Mouse (Mus musculus) heart, embryonic 14.5 days (tissue): ENCODE data around the gene Pxt1. TPM values are rescaled to one million over a fixed set of nuclear protein-coding genes. Genes with fewer than 3 reads are reported as not detected.

Experiments used
- ATAC-seq: fragments of 200-750 bp; cut with Nextera tagmentation; 2 replicates; pipeline ENCODE4 v1.8.0; 2017; ENCODE audit warnings: low read depth, moderate TSS enrichment; ENCODE audit not compliant: insufficient number of reproducible peaks, insufficient read depth, low FRiP score
- H3K27ac ChIP-seq, 2 experiments: fragments of 200-500 bp in 1 of 2; fragments of 300-500 bp in 1 of 2; sonication (generic) in 1 of 2; replicated peaks in 1 of 2; 2 replicates each; pipeline ENCODE4 v1.5.1; 2012 to 2014; ENCODE audit warnings: low read depth in 2 of 2, low read length in 2 of 2, control low read depth in 1 of 2, mild to moderate bottlenecking in 1 of 2, mixed read lengths in 1 of 2; ENCODE audit not compliant: control insufficient read depth in 1 of 2, insufficient read depth in 1 of 2
- H3K27me3 ChIP-seq: fragments of 300-500 bp; sonication (generic); 2 replicates; pipeline ENCODE4 v1.6.1; 2014; ENCODE audit warnings: mild to moderate bottlenecking, low read length, control low read depth; ENCODE audit not compliant: control insufficient read depth, insufficient read depth
- H3K36me3 ChIP-seq: fragments of 300-500 bp; sonication (generic); 2 replicates; pipeline ENCODE4 v1.6.1; 2014; ENCODE audit warnings: mild to moderate bottlenecking, control low read depth, low read length, mixed read lengths; ENCODE audit not compliant: control insufficient read depth, insufficient read depth
- H3K4me1 ChIP-seq, 2 experiments: fragments of 200-500 bp in 1 of 2; fragments of 300-500 bp in 1 of 2; sonication (generic) in 1 of 2; 2 replicates each; pipeline ENCODE4 v1.6.1; 2012 to 2014; ENCODE audit warnings: low read length in 2 of 2, control low read depth in 1 of 2, mixed read lengths in 1 of 2; ENCODE audit not compliant: control insufficient read depth in 2 of 2, insufficient read depth in 2 of 2
- H3K4me2 ChIP-seq: fragments of 300-500 bp; sonication (generic); 2 replicates; pipeline ENCODE4 v1.6.1; 2014; ENCODE audit warnings: mild to moderate bottlenecking, low read length
- H3K4me3 ChIP-seq, 2 experiments: fragments of 200-500 bp in 1 of 2; fragments of 300-500 bp in 1 of 2; sonication (generic) in 1 of 2; 2 replicates each; pipeline ENCODE4 v1.5.1; 2012 to 2014; ENCODE audit warnings: low read length in 2 of 2, mild to moderate bottlenecking in 2 of 2, control low read depth in 1 of 2, low read depth in 1 of 2, moderate library complexity in 1 of 2; ENCODE audit not compliant: control insufficient read depth in 1 of 2, insufficient read depth in 1 of 2
- H3K9ac ChIP-seq: fragments of 300-500 bp; sonication (generic); 2 replicates; pipeline ENCODE4 v1.6.1; 2014; ENCODE audit warnings: mild to moderate bottlenecking, low read length
- H3K9me3 ChIP-seq: fragments of 300-500 bp; sonication (generic); 2 replicates; pipeline ENCODE4 v1.6.1; 2016; ENCODE audit warnings: low read length, control low read depth; ENCODE audit not compliant: control insufficient read depth
- WGBS: fragments of 180-500 bp; shearing (Covaris S2); extraction: QIAGEN DNeasy Blood & Tissue Kit; methylation state at CpG from one replicate; pipeline ENCODE4 v1.1.7; 2014; 5-methylcytosine and 5-hydroxymethylcytosine counted together
- polyA plus RNA-seq: library from polyadenylated mRNA; unstranded; fragments of >200 nt; fragmentation: Nextera tagmentation; extraction: Ambion mirVana; gene quantifications from 2 replicates; pipeline ENCODE4 v1.2.1, GENCODE M21; 2014

The Pxt1 gene
- polyA plus RNA-seq, 1 experiment from 2014 or later: not detected

- no peak overlapping the region for H3K9ac ChIP-seq
- H3K27ac ChIP-seq: peak overlapping the region in 1 of 2 experiments; percentile 86; a peak in 2 of 4 replicates
- no peak overlapping the region for H3K4me3 ChIP-seq
- no peaks in the 10 kb centered on the region for H3K27me3 ChIP-seq
- no peaks in the 10 kb centered on the region for H3K36me3 ChIP-seq
- no peak for ATAC-seq
- H3K9me3 ChIP-seq: no peaks in the 10 kb centered on the region
- peaks cover 9 to 12% of the 10 kb centered on the region in 2 experiments; a peak in 3 of 4 replicates for H3K4me1 ChIP-seq
- H3K4me2 ChIP-seq: no peak overlapping the region
- 85% methylated on average over 18 of the region's 18 CpGs for WGBS
These were observed 12.0 kb downstream of the Pxt1 start for GRCm38 (mm10) chr17:28931436-28932211.

GRCm38 (mm10) chr17:28930392-28931074 is 13.1 kb downstream of the Pxt1 start:
- Histone ChIP-seq H3K9ac (0 out of 2 replicates have a peak overlapping the region, but pooled peaks have one; percentile 2), H3K4me2 (peak overlapping the region; percentile 49), H3K27me3 (no peaks in the 10 kb centered on the region), H3K36me3 (no peaks in the 10 kb centered on the region), H3K4me1 (peaks cover 9 to 12% of the 10 kb centered on the region in 2 experiments; a peak in 3 of 4 replicates), H3K9me3 (no peaks in the 10 kb centered on the region), H3K27ac (peak overlapping the region; percentile 86 to 94), H3K4me3 (peak overlapping the region in 1 of 2 experiments; percentile 15; a peak in 1 of 4 replicates)
- WGBS: 9% methylated on average over 14 of the region's 14 CpGs
- ATAC-seq: peak; percentile 83

DNA sequence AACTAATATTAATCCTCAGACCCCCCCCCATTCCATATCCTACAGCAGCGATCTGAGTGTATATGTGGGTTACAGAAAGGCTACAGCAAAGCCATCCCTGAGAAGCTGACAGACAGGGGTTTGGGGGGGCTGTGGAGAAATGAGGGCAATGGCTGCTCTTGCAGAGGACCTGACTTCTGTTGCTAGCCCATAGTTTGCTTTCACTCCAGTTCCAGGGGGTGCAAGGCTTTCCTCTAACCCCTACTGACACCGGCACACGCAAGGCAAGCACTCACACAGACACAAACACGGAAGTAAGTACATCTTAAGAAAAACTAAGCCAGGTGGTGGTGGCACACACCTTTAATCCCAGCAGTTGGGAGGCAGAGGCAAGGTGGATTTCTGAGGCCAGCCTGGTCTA is 14.3 kb downstream of the Pxt1 start:
- no peak overlapping the region; a peak in 1 of 4 replicates for H3K27ac ChIP-seq
- no peaks in the 10 kb centered on the region for H3K36me3 ChIP-seq
- WGBS: 97% methylated on average over 4 of the region's 4 CpGs
- no peak overlapping the region for H3K4me2 ChIP-seq
- H3K4me1 ChIP-seq: peaks cover 9 to 12% of the 10 kb centered on the region in 2 experiments; a peak in 3 of 4 replicates
- no peak overlapping the region for H3K4me3 ChIP-seq
- no peak overlapping the region for H3K9ac ChIP-seq
- ATAC-seq: no peak
- H3K27me3 ChIP-seq: no peaks in the 10 kb centered on the region
- no peaks in the 10 kb centered on the region for H3K9me3 ChIP-seq

DNA sequence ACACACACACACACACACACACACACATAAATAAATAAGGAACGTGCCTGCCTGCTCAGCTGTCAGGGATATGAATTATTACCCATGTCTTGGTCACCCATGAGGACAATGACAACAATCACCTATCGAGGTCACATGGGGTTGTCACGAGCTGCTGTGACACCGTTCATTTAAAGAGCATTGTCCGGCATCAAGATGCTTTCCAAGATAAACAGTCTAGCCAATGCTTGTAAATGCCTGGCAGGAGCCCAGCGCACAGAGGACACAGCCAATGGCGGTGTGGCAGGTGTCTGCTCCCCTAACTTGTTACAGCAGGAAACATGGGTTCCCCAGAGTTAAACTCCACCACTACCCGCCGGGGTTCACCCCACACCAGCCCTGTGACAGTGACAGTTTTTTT is 15.6 kb downstream of the Pxt1 start:
- no peaks in the 10 kb centered on the region for H3K36me3 ChIP-seq
- H3K4me3 ChIP-seq: no peak overlapping the region
- H3K27ac ChIP-seq: no peak overlapping the region
- H3K4me2 ChIP-seq: no peak overlapping the region
- H3K27me3 ChIP-seq: no peaks in the 10 kb centered on the region
- no peaks in the 10 kb centered on the region for H3K9me3 ChIP-seq
- no peak overlapping the region for H3K9ac ChIP-seq
- WGBS: 81% methylated on average over 9 of the region's 9 CpGs
- peaks cover 9 to 12% of the 10 kb centered on the region in 2 experiments; a peak in 3 of 4 replicates for H3K4me1 ChIP-seq
- no peak for ATAC-seq

DNA sequence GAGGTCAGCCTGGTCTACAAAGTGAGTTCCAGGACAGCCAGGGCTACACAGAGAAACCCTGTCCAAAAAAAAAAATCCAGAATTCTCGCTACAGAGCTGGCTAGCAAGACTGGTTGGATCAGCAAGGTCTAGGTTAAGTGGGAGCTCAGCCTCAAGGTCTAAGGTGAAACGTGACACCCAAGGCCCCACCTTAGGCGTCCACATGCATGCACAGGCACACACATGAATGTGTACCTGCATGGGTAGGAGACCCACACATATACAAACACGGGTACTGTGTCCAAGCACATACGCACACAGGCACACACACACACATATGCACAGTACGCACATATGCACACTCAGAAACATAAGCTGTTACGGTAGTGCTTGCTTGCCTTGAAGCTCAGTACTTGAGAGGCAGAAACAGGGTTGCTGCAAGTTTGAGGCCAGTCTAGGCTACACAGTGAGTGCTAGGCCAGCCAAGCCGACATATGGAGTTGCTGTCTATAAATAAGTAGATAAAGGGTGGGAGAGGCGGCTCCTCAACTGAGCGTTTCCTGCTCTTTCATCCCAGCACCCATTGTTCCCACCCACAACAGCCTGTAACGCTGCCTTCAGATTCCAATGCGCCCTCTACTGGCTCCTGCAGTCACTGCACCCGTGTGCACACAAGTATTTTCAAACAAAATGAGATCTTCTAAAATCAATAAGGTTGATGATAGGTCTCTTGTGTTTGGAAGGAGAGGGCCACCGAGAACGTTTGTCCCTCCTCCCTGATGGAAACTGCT is 16.6 kb downstream of the Pxt1 start:
- WGBS: 43% methylated on average over 15 of the region's 15 CpGs
- H3K4me2 ChIP-seq: no peak overlapping the region
- H3K9ac ChIP-seq: no peak overlapping the region
- H3K36me3 ChIP-seq: no peaks in the 10 kb centered on the region
- H3K27me3 ChIP-seq: no peaks in the 10 kb centered on the region
- no peak overlapping the region for H3K4me3 ChIP-seq
- peaks cover 9 to 12% of the 10 kb centered on the region in 2 experiments; a peak in 3 of 4 replicates for H3K4me1 ChIP-seq
- ATAC-seq: no peak
- no peaks in the 10 kb centered on the region for H3K9me3 ChIP-seq
- no peak overlapping the region for H3K27ac ChIP-seq

- H3K27me3 ChIP-seq: no peaks in the 10 kb centered on the region
- H3K4me1 ChIP-seq: peaks cover 9% of the 10 kb centered on the region in 2 experiments; a peak in 3 of 4 replicates
- no peaks in the 10 kb centered on the region for H3K36me3 ChIP-seq
- no peaks in the 10 kb centered on the region for H3K9me3 ChIP-seq
- WGBS: 7% methylated on average over 13 of the region's 13 CpGs
- H3K9ac ChIP-seq: no peak overlapping the region
- no peak overlapping the region for H3K4me3 ChIP-seq
- H3K4me2 ChIP-seq: peak overlapping the region; percentile 35; the same call in 1 of the 2 replicates
- no peak for ATAC-seq
- no peak overlapping the region for H3K27ac ChIP-seq
These were observed 17.3 kb downstream of the Pxt1 start for GRCm38 (mm10) chr17:28926380-28926779.

- H3K4me1 ChIP-seq: peaks cover 4 to 13% of the 10 kb centered on the region in 2 experiments; a peak in 3 of 4 replicates
- no peaks in the 10 kb centered on the region for H3K9me3 ChIP-seq
- no peak overlapping the region for H3K27ac ChIP-seq
- 84% methylated on average over 8 of the region's 8 CpGs for WGBS
- ATAC-seq: no peak
- no peaks in the 10 kb centered on the region for H3K27me3 ChIP-seq
- H3K36me3 ChIP-seq: no peaks in the 10 kb centered on the region
- no peak overlapping the region for H3K4me3 ChIP-seq
- no peak overlapping the region for H3K9ac ChIP-seq
- H3K4me2 ChIP-seq: no peak overlapping the region
These were observed 18.6 kb downstream of the Pxt1 start for GRCm38 (mm10) chr17:28924957-28925595.
